Mouse (Mus musculus): ENCODE measurements at regions not wholly inside any gene's neighbourhood (a gene's known extent, or its start where the extent isn't known, plus 50 kb on each side); places are given as distances from the start of the nearest gene placed in this dataset.
A peak's percentile ranks its signal among the peaks of the same experiment; 100 is the strongest.

GRCm38 (mm10) chr16:74510383-74510782 is 98.8 kb upstream of the Robo2 start:
- H3K4me2 ChIP-seq (ENCODE audit: low read depth, low read length): no peak overlapping the region
- no peak for ATAC-seq (ENCODE audit: insufficient read depth, low read depth)
- TF ChIP-seq EP300 (IDR thresholded peaks at IDR 0.05; ENCODE audit: low read depth) (no peak), CTCF (IDR thresholded peaks at IDR 0.05; ENCODE audit: low read depth) (no peak)
- H3K4me1 ChIP-seq (ENCODE audit: control insufficient read depth, insufficient read depth): no peaks in the 10 kb centered on the region
- WGBS: 50% methylated on average over 1 of the region's 1 CpGs
- H3K27ac ChIP-seq (ENCODE audit: low read depth): no peak overlapping the region
- H3K27me3 ChIP-seq (ENCODE audit: control insufficient read depth, insufficient read depth, low read length): no peaks in the 10 kb centered on the region
- no peak for DNase-seq (ENCODE audit: low spot score)
- H3K9ac ChIP-seq (replicated peaks; ENCODE audit: low read depth, low read length): no peak overlapping the region
- H3K9me3 ChIP-seq (replicated peaks; ENCODE audit: control insufficient read depth, low read length): no peaks in the 10 kb centered on the region
- H3K36me3 ChIP-seq (replicated peaks; ENCODE audit: control insufficient read depth, insufficient read depth, low read length): no peaks in the 10 kb centered on the region
- no peak overlapping the region for H3K4me3 ChIP-seq (ENCODE audit: low read depth, low read length)

GRCm38 (mm10) chr16:74509489-74509888 is 97.9 kb upstream of the Robo2 start:
- no peaks in the 10 kb centered on the region for H3K9me3 ChIP-seq (replicated peaks; ENCODE audit: control insufficient read depth, low read length)
- no peaks in the 10 kb centered on the region for H3K36me3 ChIP-seq (replicated peaks; ENCODE audit: control insufficient read depth, insufficient read depth, low read length)
- no peak overlapping the region for H3K9ac ChIP-seq (replicated peaks; ENCODE audit: low read depth, low read length)
- H3K4me2 ChIP-seq (ENCODE audit: low read depth, low read length): no peak overlapping the region
- no peak for ATAC-seq (ENCODE audit: insufficient read depth, low read depth)
- H3K4me1 ChIP-seq (ENCODE audit: control insufficient read depth, insufficient read depth): no peaks in the 10 kb centered on the region
- H3K4me3 ChIP-seq (ENCODE audit: low read depth, low read length): no peak overlapping the region
- TF ChIP-seq EP300 (IDR thresholded peaks at IDR 0.05; ENCODE audit: low read depth) (no peak), CTCF (IDR thresholded peaks at IDR 0.05; ENCODE audit: low read depth) (no peak)
- no peak overlapping the region for H3K27ac ChIP-seq (ENCODE audit: low read depth)
- DNase-seq (ENCODE audit: low spot score): no peak
- no peaks in the 10 kb centered on the region for H3K27me3 ChIP-seq (ENCODE audit: control insufficient read depth, insufficient read depth, low read length)
- 92% methylated on average over 2 of the region's 2 CpGs for WGBS

- DNase-seq (ENCODE audit: low spot score) (no peak), ATAC-seq (ENCODE audit: insufficient read depth, low read depth) (no peak)
- Histone ChIP-seq H3K4me1 (ENCODE audit: control insufficient read depth, insufficient read depth) (no peaks in the 10 kb centered on the region), H3K9me3 (replicated peaks; ENCODE audit: control insufficient read depth, low read length) (no peaks in the 10 kb centered on the region), H3K36me3 (replicated peaks; ENCODE audit: control insufficient read depth, insufficient read depth, low read length) (no peaks in the 10 kb centered on the region), H3K4me3 (ENCODE audit: low read depth, low read length) (no peak overlapping the region), H3K4me2 (ENCODE audit: low read depth, low read length) (no peak overlapping the region), H3K9ac (replicated peaks; ENCODE audit: low read depth, low read length) (no peak overlapping the region), H3K27me3 (ENCODE audit: control insufficient read depth, insufficient read depth, low read length) (no peaks in the 10 kb centered on the region), H3K27ac (ENCODE audit: low read depth) (no peak overlapping the region)
- TF ChIP-seq CTCF (IDR thresholded peaks at IDR 0.05; ENCODE audit: low read depth): no peak
- TF ChIP-seq EP300 (IDR thresholded peaks at IDR 0.05; ENCODE audit: low read depth): no peak
Measured at GRCm38 (mm10) chr16:74506719-74507118, 95.1 kb upstream of the Robo2 start.

GRCm38 (mm10) chr16:74506173-74506709 is 94.6 kb upstream of the Robo2 start:
- ATAC-seq (ENCODE audit: insufficient read depth, low read depth) (no peak), DNase-seq (ENCODE audit: low spot score) (no peak)
- Histone ChIP-seq H3K27me3 (ENCODE audit: control insufficient read depth, insufficient read depth, low read length) (no peaks in the 10 kb centered on the region), H3K4me2 (ENCODE audit: low read depth, low read length) (no peak overlapping the region), H3K36me3 (replicated peaks; ENCODE audit: control insufficient read depth, insufficient read depth, low read length) (no peaks in the 10 kb centered on the region), H3K4me1 (ENCODE audit: control insufficient read depth, insufficient read depth) (no peaks in the 10 kb centered on the region), H3K9ac (replicated peaks; ENCODE audit: low read depth, low read length) (no peak overlapping the region), H3K4me3 (ENCODE audit: low read depth, low read length) (no peak overlapping the region), H3K9me3 (replicated peaks; ENCODE audit: control insufficient read depth, low read length) (no peaks in the 10 kb centered on the region), H3K27ac (ENCODE audit: low read depth) (no peak overlapping the region)
- WGBS: 84% methylated on average over 6 of the region's 6 CpGs
- TF ChIP-seq CTCF (IDR thresholded peaks at IDR 0.05; ENCODE audit: low read depth) (no peak), EP300 (IDR thresholded peaks at IDR 0.05; ENCODE audit: low read depth) (no peak)

- Histone ChIP-seq H3K36me3 (replicated peaks; ENCODE audit: control insufficient read depth, insufficient read depth, low read length) (no peaks in the 10 kb centered on the region), H3K27ac (ENCODE audit: low read depth) (no peak overlapping the region), H3K9me3 (replicated peaks; ENCODE audit: control insufficient read depth, low read length) (no peaks in the 10 kb centered on the region), H3K4me2 (ENCODE audit: low read depth, low read length) (no peak overlapping the region), H3K27me3 (ENCODE audit: control insufficient read depth, insufficient read depth, low read length) (no peaks in the 10 kb centered on the region), H3K4me3 (ENCODE audit: low read depth, low read length) (no peak overlapping the region), H3K4me1 (ENCODE audit: control insufficient read depth, insufficient read depth) (no peaks in the 10 kb centered on the region), H3K9ac (replicated peaks; ENCODE audit: low read depth, low read length) (no peak overlapping the region)
- peak; percentile 82 for ATAC-seq (ENCODE audit: insufficient read depth, low read depth)
- DNase-seq (ENCODE audit: low spot score): peak; percentile 39
- TF ChIP-seq CTCF (IDR thresholded peaks at IDR 0.05; ENCODE audit: low read depth) (no peak), EP300 (IDR thresholded peaks at IDR 0.05; ENCODE audit: low read depth) (0 out of 2 replicates have a peak, but pooled peaks have one; percentile 32)
- WGBS: 20% methylated on average over 5 of the region's 5 CpGs
Measured at GRCm38 (mm10) chr16:74504426-74504825, 92.8 kb upstream of the Robo2 start.

- ATAC-seq (ENCODE audit: insufficient read depth, low read depth) (no peak), DNase-seq (ENCODE audit: low spot score) (no peak)
- H3K36me3 ChIP-seq (replicated peaks; ENCODE audit: control insufficient read depth, insufficient read depth, low read length): no peaks in the 10 kb centered on the region
- no peak overlapping the region for H3K4me2 ChIP-seq (ENCODE audit: low read depth, low read length)
- TF ChIP-seq CTCF (IDR thresholded peaks at IDR 0.05; ENCODE audit: low read depth): no peak
- TF ChIP-seq EP300 (IDR thresholded peaks at IDR 0.05; ENCODE audit: low read depth): no peak
- H3K27me3 ChIP-seq (ENCODE audit: control insufficient read depth, insufficient read depth, low read length): no peaks in the 10 kb centered on the region
- WGBS: 64% methylated on average over 3 of the region's 3 CpGs
- no peak overlapping the region for H3K9ac ChIP-seq (replicated peaks; ENCODE audit: low read depth, low read length)
- no peaks in the 10 kb centered on the region for H3K9me3 ChIP-seq (replicated peaks; ENCODE audit: control insufficient read depth, low read length)
- no peak overlapping the region for H3K4me3 ChIP-seq (ENCODE audit: low read depth, low read length)
- H3K27ac ChIP-seq (ENCODE audit: low read depth): no peak overlapping the region
- no peaks in the 10 kb centered on the region for H3K4me1 ChIP-seq (ENCODE audit: control insufficient read depth, insufficient read depth)
Measured at GRCm38 (mm10) chr16:74500687-74501086, 89.1 kb upstream of the Robo2 start.
